Mouse (Mus musculus) forebrain, embryonic 10.5 days (tissue): ENCODE results near the gene Ina. TPM values are rescaled to one million over a fixed set of nuclear protein-coding genes. Genes with fewer than 3 reads are reported as not detected.
A peak's percentile ranks its signal among the peaks of the same experiment; 100 is the strongest.

ENCODE experiments used
- DNase-seq: peaks from one replicate; pipeline ENCODE4 v3.0.0-alpha.2; 2017; ENCODE audit warnings: low spot score; ENCODE audit errors: extremely low spot score
- H3K27ac ChIP-seq: fragments of 300-500 bp; sonication (generic); 2 replicates; pipeline ENCODE4 v1.5.1; 2016; ENCODE audit warnings: mild to moderate bottlenecking
- H3K27me3 ChIP-seq: fragments of 300-500 bp; sonication (generic); 2 replicates; pipeline ENCODE4 v1.6.1; 2016; ENCODE audit warnings: mild to moderate bottlenecking; ENCODE audit not compliant: poor library complexity, severe bottlenecking
- H3K36me3 ChIP-seq: fragments of 300-500 bp; sonication (generic); replicated peaks from 2 replicates; pipeline ENCODE4 v1.6.1; 2016; ENCODE audit warnings: mild to moderate bottlenecking, moderate library complexity
- H3K4me1 ChIP-seq: fragments of 300-500 bp; sonication (generic); 2 replicates; pipeline ENCODE4 v1.6.1; 2016
- H3K4me3 ChIP-seq: fragments of 300-500 bp; sonication (generic); 2 replicates; pipeline ENCODE4 v1.5.1; 2016; ENCODE audit warnings: mild to moderate bottlenecking, moderate library complexity
- H3K9me3 ChIP-seq: fragments of 300-500 bp; sonication (generic); 2 replicates; pipeline ENCODE4 v1.6.1; 2016; ENCODE audit warnings: mild to moderate bottlenecking, moderate library complexity
- WGBS: fragments of 180-500 bp; shearing (Covaris S2); methylation state at CpG from one replicate; pipeline ENCODE4 v1.1.7; 2016; 5-methylcytosine and 5-hydroxymethylcytosine counted together
- polyA plus RNA-seq: library from polyadenylated mRNA; unstranded; fragments of >200 nt; fragmentation: Nextera tagmentation; extraction: Ambion mirVana; gene quantifications from 2 replicates; pipeline ENCODE4 v1.2.1, GENCODE M21; 2016

Gene Ina
- polyA plus RNA-seq, 1 experiment from 2014 or later, result 15.8 TPM

DNA sequence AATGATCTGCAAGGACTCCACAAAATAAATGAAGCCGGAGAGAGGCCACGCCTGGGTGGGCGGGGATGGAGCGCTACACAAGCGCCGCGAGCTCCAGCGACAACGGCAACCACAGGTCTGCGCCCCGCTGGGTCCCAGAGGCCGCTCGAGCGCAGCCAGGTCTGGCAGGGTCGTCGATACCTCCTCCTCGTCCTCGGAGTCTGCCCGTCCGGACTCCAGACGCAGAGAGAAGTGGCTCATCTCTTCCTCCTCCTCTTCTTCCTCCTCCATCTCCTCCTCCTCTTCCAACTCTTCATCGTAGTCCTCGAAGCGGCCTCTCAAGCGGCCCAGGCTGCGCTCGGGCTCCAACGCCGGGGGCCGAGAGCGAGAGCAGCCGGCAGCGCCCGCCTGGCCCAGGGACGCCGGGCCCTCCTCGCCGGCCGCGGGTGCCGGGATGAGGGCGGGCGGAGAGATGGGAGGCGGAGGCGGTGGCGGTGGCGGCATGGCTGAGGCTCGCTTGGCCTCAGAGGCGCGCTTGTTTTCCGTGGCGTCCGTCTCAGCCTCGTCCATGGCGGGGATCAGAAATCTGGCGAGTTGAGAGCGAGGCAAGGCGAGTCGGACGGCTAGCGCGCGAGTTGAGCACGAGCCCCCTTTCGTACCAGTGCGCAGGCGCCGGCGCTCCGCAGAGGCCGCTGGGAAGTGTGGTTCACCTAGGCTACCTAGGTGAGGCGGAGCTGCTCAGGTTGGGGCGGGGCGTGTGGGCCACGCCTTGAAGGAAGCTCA, 36.0 kb downstream of the Ina start, which contains the start of gene Pcgf6:
Gene Pcgf6 (minus strand): TSS at position 636 of the 762 bp plus-strand sequence.
- H3K4me1 ChIP-seq, result peaks cover 27% of the 10 kb centered on the region
- H3K4me3 ChIP-seq, result peak within 1 kb of the TSS; percentile 88
- DNase-seq, result peak; percentile 85
- no peaks in the 10 kb centered on the region for H3K27me3 ChIP-seq
- peak within 1 kb of the TSS; percentile 97 for H3K27ac ChIP-seq
- H3K9me3 ChIP-seq, result no peaks in the 10 kb centered on the region
- H3K36me3 ChIP-seq, result peaks cover 30% of the 10 kb centered on the region
- under 1% methylated on average over 75 of the region's 75 CpGs for WGBS

DNA sequence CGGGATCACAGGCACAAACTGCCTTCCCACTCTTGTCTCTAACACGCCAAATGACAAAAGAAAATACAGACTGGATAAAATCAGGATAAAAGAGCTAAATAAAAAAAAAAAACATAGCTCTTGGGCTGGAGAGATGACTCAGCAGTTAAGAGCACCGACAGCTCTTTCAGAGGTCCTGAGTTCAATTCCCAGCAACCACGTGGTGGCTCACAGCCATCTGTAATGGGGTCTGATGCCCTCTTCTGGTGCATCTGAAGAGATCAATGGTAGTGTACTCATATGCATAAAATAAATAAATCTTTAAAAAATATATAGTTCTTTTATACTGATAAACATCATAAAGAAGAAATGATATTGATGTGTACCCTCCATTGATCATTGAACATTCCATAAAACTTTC, 38.4 kb downstream of the Ina start:
- 86% methylated on average over 4 of the region's 4 CpGs for WGBS
- peaks cover 27% of the 10 kb centered on the region for H3K4me1 ChIP-seq
- peaks cover 6% of the 10 kb centered on the region for H3K36me3 ChIP-seq
- no peaks in the 10 kb centered on the region for H3K27me3 ChIP-seq
- no peak overlapping the region for H3K4me3 ChIP-seq
- no peaks in the 10 kb centered on the region for H3K9me3 ChIP-seq
- H3K27ac ChIP-seq, result no peak overlapping the region
- no peak for DNase-seq

DNA sequence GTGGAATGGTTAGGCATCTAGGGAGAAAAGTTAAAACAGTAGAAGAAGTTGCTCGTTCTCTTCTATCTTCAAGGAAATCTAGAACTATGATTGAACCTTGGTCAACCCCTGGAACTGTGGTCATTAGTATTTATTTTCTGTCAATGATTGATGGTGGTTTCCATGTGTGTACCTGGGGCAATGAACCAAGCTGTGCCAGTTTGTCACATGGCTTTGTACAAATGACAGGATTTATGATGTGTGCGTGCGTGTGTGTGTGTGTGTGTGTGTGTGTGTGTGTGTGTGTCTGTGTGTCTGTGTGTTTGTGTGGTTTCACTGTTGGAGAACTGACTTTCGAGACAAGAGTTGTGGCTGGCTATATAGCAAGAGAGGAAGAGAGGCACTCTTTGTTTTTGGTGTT, 39.0 kb downstream of the Ina start:
- no peak overlapping the region for H3K27ac ChIP-seq

DNA sequence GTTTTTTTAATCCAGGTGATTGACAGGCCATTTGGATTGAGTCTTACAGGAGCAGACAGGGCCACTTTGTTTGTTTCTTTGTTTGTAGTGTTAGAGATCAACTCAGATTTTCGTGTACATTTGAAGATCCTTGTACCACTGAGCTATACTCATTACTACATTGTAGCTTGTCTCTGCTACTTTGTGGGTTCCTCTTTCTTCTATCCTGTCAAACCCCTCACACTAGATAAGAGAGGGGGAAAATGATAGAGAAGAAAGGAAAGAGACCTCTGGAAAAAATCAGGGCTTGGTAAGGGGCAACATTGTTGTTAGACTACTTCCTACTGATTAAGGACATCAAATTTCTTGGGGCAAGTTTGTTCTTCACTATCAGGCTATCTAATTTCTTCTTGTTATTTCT, 43.2 kb downstream of the Ina start:
- Histone ChIP-seq H3K4me3 (no peak overlapping the region), H3K9me3 (no peaks in the 10 kb centered on the region), H3K27me3 (no peaks in the 10 kb centered on the region), H3K36me3 (no peaks in the 10 kb centered on the region), H3K27ac (no peak overlapping the region), H3K4me1 (no peaks in the 10 kb centered on the region)
- DNase-seq, result no peak
- WGBS, result 48% methylated on average over 1 of the region's 1 CpGs

More for the DNA sequence above, 39.0 kb downstream of the Ina start:
- H3K27me3 ChIP-seq, result no peaks in the 10 kb centered on the region
- DNase-seq, result no peak
- H3K9me3 ChIP-seq, result no peaks in the 10 kb centered on the region
- 88% methylated on average over 4 of the region's 4 CpGs for WGBS
- peaks cover 23% of the 10 kb centered on the region for H3K4me1 ChIP-seq
- H3K4me3 ChIP-seq, result no peak overlapping the region
- H3K36me3 ChIP-seq, result peaks cover under 1% of the 10 kb centered on the region; the same call in 1 of the 2 replicates

DNA sequence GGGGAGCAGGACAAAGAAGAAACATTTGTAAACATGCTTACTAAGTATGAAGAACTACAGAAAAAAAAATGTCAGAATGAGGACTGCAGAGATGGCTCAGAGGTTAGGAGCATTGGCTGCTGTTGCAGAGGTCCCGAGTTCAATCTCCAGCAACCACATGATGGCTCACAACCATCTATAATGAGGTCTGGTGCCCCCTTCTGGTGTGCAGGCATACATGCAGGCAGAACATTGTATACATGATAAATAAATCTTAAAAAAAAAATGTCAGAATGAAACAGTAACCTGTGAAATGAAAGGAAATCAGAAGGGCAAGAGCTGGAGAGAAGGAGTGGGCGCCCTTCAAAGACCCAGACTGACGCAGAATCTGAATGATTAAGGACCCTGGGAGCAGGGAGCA, 51.4 kb downstream of the Ina start:
- Histone ChIP-seq H3K4me1 (peaks cover 14% of the 10 kb centered on the region), H3K27ac (no peak overlapping the region), H3K4me3 (no peak overlapping the region), H3K36me3 (peaks cover 4% of the 10 kb centered on the region), H3K27me3 (no peaks in the 10 kb centered on the region), H3K9me3 (no peaks in the 10 kb centered on the region)
- no peak for DNase-seq
- WGBS, result 97% methylated on average over 3 of the region's 3 CpGs

DNA sequence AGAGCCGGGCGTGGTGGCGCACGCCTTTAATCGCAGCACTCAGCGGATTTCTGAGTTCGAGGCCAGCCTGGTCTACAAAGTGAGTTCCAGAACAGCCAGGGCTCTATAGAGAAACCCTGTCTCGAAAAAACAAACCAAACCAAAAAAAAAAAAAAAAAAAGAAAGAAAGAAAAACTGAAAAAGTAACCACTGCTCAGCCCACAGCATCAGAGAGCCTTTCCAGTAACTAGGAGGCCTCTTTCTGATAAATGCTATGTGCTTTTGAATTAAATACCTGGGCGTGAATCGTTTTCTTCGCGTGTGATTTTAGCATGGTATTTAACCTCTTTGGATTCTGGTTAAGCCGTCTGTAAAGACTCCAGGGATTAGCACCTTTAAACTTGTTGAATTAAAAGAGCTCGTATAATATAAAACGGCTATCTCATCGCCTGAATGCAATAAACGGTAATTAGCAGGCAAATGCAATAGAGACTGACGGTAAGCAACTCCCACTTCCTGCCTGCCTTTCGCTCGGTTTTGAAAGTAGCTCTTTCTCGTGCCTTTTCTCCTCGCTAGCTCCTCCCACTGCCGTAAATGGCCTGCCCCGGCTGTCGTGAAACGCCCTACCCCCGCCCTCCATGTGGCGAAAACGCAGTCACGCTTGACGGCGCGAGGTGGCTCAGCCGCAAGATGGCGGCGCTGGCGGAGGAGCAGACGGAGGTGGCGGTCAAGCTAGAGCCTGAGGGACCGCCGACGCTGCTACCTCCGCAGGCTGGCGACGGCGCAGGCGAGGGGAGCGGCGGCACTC, 52.8 kb downstream of the Ina start, which contains the start of gene Taf5:
Gene Taf5 (plus strand): TSS at position 651 of the 787 bp plus-strand sequence.
- Histone ChIP-seq H3K36me3 (peaks cover 18% of the 10 kb centered on the region), H3K27me3 (no peaks in the 10 kb centered on the region), H3K9me3 (no peaks in the 10 kb centered on the region), H3K4me3 (peak within 1 kb of the TSS; percentile 99), H3K27ac (peak within 1 kb of the TSS; percentile 95), H3K4me1 (peaks cover 14% of the 10 kb centered on the region)
- peak; percentile 97 for DNase-seq
- WGBS, result 11% methylated on average over 49 of the region's 49 CpGs

DNA sequence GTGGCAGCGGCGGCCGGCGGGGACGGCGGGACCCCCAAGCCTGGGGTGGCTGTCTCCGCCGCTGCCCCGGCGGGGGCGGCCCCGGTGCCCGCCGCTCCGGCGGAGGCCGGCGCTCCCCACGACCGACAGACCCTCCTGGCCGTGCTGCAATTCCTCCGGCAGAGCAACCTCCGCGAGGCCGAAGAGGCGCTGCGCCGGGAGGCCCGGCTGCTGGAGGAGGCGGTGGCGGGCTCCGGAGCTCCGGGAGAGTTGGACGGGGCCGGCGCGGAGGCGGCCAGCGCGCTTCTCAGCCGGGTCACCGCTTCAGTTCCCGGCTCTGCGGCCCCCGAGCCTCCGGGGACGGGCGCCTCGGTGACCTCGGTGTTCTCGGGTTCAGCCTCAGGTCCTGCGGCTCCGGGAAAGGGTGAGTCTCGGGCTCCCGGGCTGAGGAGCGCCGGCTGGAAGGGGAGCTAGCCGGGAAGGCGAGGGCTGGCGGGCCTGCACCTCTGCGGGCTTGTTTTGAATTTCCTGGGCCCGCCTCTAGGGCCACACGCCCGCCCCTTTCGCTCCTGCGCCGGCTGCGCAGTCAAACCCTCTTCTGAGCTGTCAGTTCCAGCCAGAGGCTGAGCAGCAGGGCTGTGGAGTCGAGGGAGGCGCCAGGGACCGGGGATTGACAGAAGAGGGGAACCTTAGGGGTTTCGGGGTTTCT, 53.6 kb downstream of the Ina start:
- Histone ChIP-seq H3K4me3 (peak overlapping the region; percentile 99), H3K27ac (peak overlapping the region; percentile 95), H3K9me3 (no peaks in the 10 kb centered on the region), H3K4me1 (peaks cover 14% of the 10 kb centered on the region), H3K27me3 (no peaks in the 10 kb centered on the region), H3K36me3 (peaks cover 26% of the 10 kb centered on the region)
- DNase-seq, result peak; percentile 85
- WGBS, result under 1% methylated on average over 66 of the region's 72 CpGs

Other genes starting within 250 kb of the Ina start
- 70.5 and 71.1 TPM in 2 replicates for gene Nt5c2, start 455 bp downstream of the Ina start, polyA plus RNA-seq
- gene Pcgf6, start 36.2 kb downstream of the Ina start, polyA plus RNA-seq, result 35.6 and 36.7 TPM in 2 replicates
- gene Taf5, start 53.0 kb downstream of the Ina start, polyA plus RNA-seq, result 7.4 and 7.5 TPM in 2 replicates
- gene Usmg5, start 75.9 kb downstream of the Ina start, polyA plus RNA-seq, result 1,021 and 1,042 TPM in 2 replicates
- gene Pdcd11, start 76.1 kb downstream of the Ina start, polyA plus RNA-seq, result 14.5 and 15.0 TPM in 2 replicates
- 1.8 and 1.9 TPM in 2 replicates for gene Calhm2, start 123.6 kb downstream of the Ina start, polyA plus RNA-seq
- gene Calhm1, start 129.6 kb downstream of the Ina start, polyA plus RNA-seq, result not detected in 2 replicates
- gene Calhm3, start 143.1 kb downstream of the Ina start, polyA plus RNA-seq, result not detected in 2 replicates
- 4.1 and 5.2 TPM in 2 replicates for gene Neurl1a, start 164.1 kb downstream of the Ina start, polyA plus RNA-seq